Mouse (Mus musculus): ENCODE measurements around the gene Angptl3. TPM values are rescaled to one million over a fixed set of nuclear protein-coding genes. Genes with fewer than 3 reads are reported as not detected.

The Angptl3 gene
- 0.06 TPM in 1 of 2 replicates, not detected in the other for polyA plus RNA-seq (2012; rRNA removed)

GRCm38 (mm10) chr4:99030686-99031085, at the start of gene Angptl3:
Angptl3 (plus strand) TSS chr4:99030954.

Other genes starting within 250 kb of the Angptl3 start
- 1.9 and 3.5 TPM in 2 replicates for gene Kank4, start 213.4 kb upstream of the Angptl3 start, polyA plus RNA-seq (2012; rRNA removed)
- gene I0C0044D17Rik, start 207.1 kb upstream of the Angptl3 start, polyA plus RNA-seq (2012; rRNA removed): 0.02 TPM in 1 of 2 replicates, not detected in the other
- gene Usp1, start 107.1 kb upstream of the Angptl3 start, polyA plus RNA-seq (2012; rRNA removed): 32.6 and 44.4 TPM in 2 replicates
- 212 and 238 TPM in 2 replicates for gene Dock7, start 90.0 kb downstream of the Angptl3 start, polyA plus RNA-seq (2012; rRNA removed)
- 11.6 and 12.1 TPM in 2 replicates for gene Atg4c, start 163.0 kb downstream of the Angptl3 start, polyA plus RNA-seq (2012; rRNA removed)